15 mouse cellular contexts compared by ENCODE assay signal in genomic region chr10:18005136-18005955, GRCm38 (mm10). TPM values are rescaled to one million over a fixed set of nuclear protein-coding genes. Genes with fewer than 3 reads are reported as not detected.
DNase-seq lines count a peak whose midpoint lies in the region.
"Had no signal": no experiment of that assay in that cellular context is flagged by ENCODE, and none has a peak within 500 bp of the region (broad histone marks: within the 10 kb centered on the region; RNA-seq: fewer than 3 reads in every experiment).

No protein-coding gene starts in this region.

- H3K4me1 ChIP-seq in megakaryocyte, embryonic 14.5 days, result peaks cover 28% of the 10 kb centered on the region
- H3K4me1 ChIP-seq: heart, embryonic 13.5 days had no signal

- no peaks in the 10 kb centered on the region for H3K27me3 ChIP-seq in megakaryocyte, embryonic 14.5 days (replicated peaks)
- H3K27me3 ChIP-seq: heart, embryonic 13.5 days had no signal

- no peaks in the 10 kb centered on the region for H3K9me3 ChIP-seq in megakaryocyte, embryonic 14.5 days
- H3K9me3 ChIP-seq: heart, embryonic 13.5 days had no signal

- DNase-seq in kidney, adult 8-10 months, result peak; percentile 41 to 45
- no peak for DNase-seq in kidney, adult 18-20 months
- DNase-seq in 3T3-L1 (ENCODE audit: low read depth, low spot score) (peak; percentile 41), NIH3T3 (ENCODE audit: low read depth) (peak; percentile 73)
- no peak for DNase-seq in adrenal gland, adult 8-10 months
- no peak for DNase-seq in urinary bladder, adult 2 months (ENCODE audit: low spot score)
- DNase-seq: adrenal gland, postnatal 36 days; cerebellum, adult 9-10 months; gastrocnemius, postnatal 14 days; layer of hippocampus, adult 9-11 months; lung, postnatal 10 days; right cerebral cortex, adult 18-20 months; spleen, adult 18-20 months had no signal

- peaks cover 20% of the 10 kb centered on the region for H3K36me3 ChIP-seq in megakaryocyte, embryonic 14.5 days (replicated peaks; ENCODE audit: low read length)

- H3K4me3 ChIP-seq in megakaryocyte, embryonic 14.5 days (replicated peaks), result peak overlapping the region; percentile 10
- H3K4me3 ChIP-seq: heart, embryonic 13.5 days had no signal

RNA-seq across cellular contexts. Expression of gene Abracl, which starts 17.7 kb away (rescaled TPM):
- 127 TPM in 1 of 2 replicates, not detected in the other for polyA plus RNA-seq in megakaryocyte, embryonic 14.5 days (2012; ENCODE audit: insufficient read depth, low replicate concordance)
- 10 to 100 TPM; 14.6 to 33.2 (median 18.8) TPM for total RNA-seq in adrenal gland, adult 8-10 months (2022)
- polyA plus RNA-seq in urinary bladder, adult 2 months (2012; rRNA removed), result 102 and 109 TPM in 2 replicates

RNA-seq across cellular contexts. Expression of gene Reps1, which starts 50.3 kb away (rescaled TPM):
- 11.3 and 16.0 TPM in 2 replicates for polyA plus RNA-seq in megakaryocyte, embryonic 14.5 days (2012; ENCODE audit: insufficient read depth, low replicate concordance)
- 10 to 100 TPM; 30.7 to 46.2 (median 39.6) TPM for total RNA-seq in adrenal gland, adult 8-10 months (2022)
- 42.0 and 42.3 TPM in 2 replicates for polyA plus RNA-seq in urinary bladder, adult 2 months (2012; rRNA removed)

RNA-seq across cellular contexts. Expression of gene Heca, which starts 57.5 kb away (rescaled TPM):
- polyA plus RNA-seq in megakaryocyte, embryonic 14.5 days (2012; ENCODE audit: insufficient read depth, low replicate concordance), result 2.2 and 4.0 TPM in 2 replicates
- total RNA-seq in adrenal gland, adult 8-10 months (2022), result 10 to 100 TPM; 22.5 to 42.2 (median 30.2) TPM
- polyA plus RNA-seq in urinary bladder, adult 2 months (2012; rRNA removed), result 21.7 and 22.3 TPM in 2 replicates

Comparison
In these comparisons a context has a peak if more than half of its experiments do, and no peak if none do; other contexts are left out.
1. DNase-seq: peak in kidney, adult 8-10 months (2 of 2), 3T3-L1 (single experiment) and NIH3T3 (single experiment); none in kidney, adult 18-20 months (single experiment), adrenal gland, adult 8-10 months (single experiment) and urinary bladder, adult 2 months (single experiment).